Mouse (Mus musculus) testis, adult 2 months (tissue): Measurements from ENCODE around the gene Dnm1. TPM values are rescaled to one million over a fixed set of nuclear protein-coding genes. Genes with fewer than 3 reads are reported as not detected.
"Not testable (repeated sequence)": the region's sequence is repeated elsewhere in the genome, so short reads cannot be mapped to it uniquely, and the experiment has no call there.

ENCODE experiments used
- H3K27ac ChIP-seq: fragments of 200-500 bp; 2 replicates; pipeline ENCODE4 v1.5.1; 2012; ENCODE audit warnings: low read depth, low read length; ENCODE audit not compliant: control insufficient read depth, insufficient read depth
- H3K27me3 ChIP-seq: fragments of 200-500 bp; 2 replicates; pipeline ENCODE4 v1.6.1; 2012; ENCODE audit warnings: mild to moderate bottlenecking, low read length, moderate library complexity; ENCODE audit not compliant: control insufficient read depth, insufficient read depth
- H3K36me3 ChIP-seq: fragments of 200-500 bp; 2 replicates; pipeline ENCODE4 v1.6.1; 2012; ENCODE audit warnings: mild to moderate bottlenecking, low read length; ENCODE audit not compliant: control insufficient read depth, insufficient read depth
- H3K4me1 ChIP-seq: fragments of 200-500 bp; 2 replicates; pipeline ENCODE4 v1.6.1; 2012; ENCODE audit warnings: low read length; ENCODE audit not compliant: control insufficient read depth, insufficient read depth
- H3K4me3 ChIP-seq: fragments of 200-500 bp; 2 replicates; pipeline ENCODE4 v1.5.1; 2012; ENCODE audit warnings: low read depth, mild to moderate bottlenecking, low read length, moderate library complexity, mixed read lengths; ENCODE audit not compliant: control insufficient read depth
- CTCF ChIP-seq: fragments of 200-500 bp; IDR thresholded peaks from 2 replicates; pipeline ENCODE4 v1.5.1; 2012; ENCODE audit warnings: low read depth, mild to moderate bottlenecking, inconsistent platforms, low read length, moderate library complexity; ENCODE audit not compliant: control insufficient read depth, insufficient read depth, insufficient replicate concordance
- POLR2A ChIP-seq: fragments of 200-500 bp; IDR thresholded peaks from 2 replicates; pipeline ENCODE4 v1.6.1; 2012; ENCODE audit warnings: low read depth, mild to moderate bottlenecking, inconsistent platforms, low read length, moderate library complexity; ENCODE audit not compliant: control insufficient read depth
- polyA plus RNA-seq: library from polyadenylated mRNA; depleted of rRNA; stranded (reverse); fragments of >200 nt; gene quantifications from 2 replicates; pipeline ENCODE4 v1.2.3, GENCODE M21; 2012

Dnm1 gene
- polyA plus RNA-seq, 1 experiment = 36.3 TPM

- TF ChIP-seq POLR2A (0 out of 2 replicates have a peak, but pooled peaks have one; percentile 15), CTCF (peak; percentile 61; the same call in 1 of the 2 replicates)
- Histone ChIP-seq H3K36me3 (peaks cover 16% of the 10 kb centered on the region), H3K4me3 (no peak overlapping the region), H3K27me3 (no peaks in the 10 kb centered on the region), H3K27ac (no peak overlapping the region), H3K4me1 (no peaks in the 10 kb centered on the region)
These were observed 48.8 kb downstream of the Dnm1 start for GRCm38 (mm10) chr2:32304145-32304832.

- TF ChIP-seq CTCF (peak; percentile 14; the same call in 1 of the 2 replicates), POLR2A (no peak)
- H3K36me3 ChIP-seq = peaks cover 17% of the 10 kb centered on the region
These were observed 50.2 kb downstream of the Dnm1 start for GRCm38 (mm10) chr2:32302952-32303351.

GRCm38 (mm10) chr2:32299469-32299868 is 53.7 kb downstream of the Dnm1 start:
- Histone ChIP-seq H3K27ac (no peak overlapping the region), H3K36me3 (peaks cover 7% of the 10 kb centered on the region)

More at GRCm38 (mm10) chr2:32302952-32303351, 50.2 kb downstream of the Dnm1 start:
- no peak overlapping the region for H3K4me3 ChIP-seq
- no peak overlapping the region for H3K27ac ChIP-seq
- no peaks in the 10 kb centered on the region for H3K27me3 ChIP-seq
- H3K4me1 ChIP-seq = no peaks in the 10 kb centered on the region

GRCm38 (mm10) chr2:32295842-32296241 is 57.3 kb downstream of the Dnm1 start:
- H3K36me3 ChIP-seq, H3K27ac ChIP-seq, H3K4me3 ChIP-seq: not testable (repeated sequence)

More at GRCm38 (mm10) chr2:32299469-32299868, 53.7 kb downstream of the Dnm1 start:
- no peak overlapping the region for H3K4me3 ChIP-seq
- no peaks in the 10 kb centered on the region for H3K27me3 ChIP-seq
- no peaks in the 10 kb centered on the region; the same call in 1 of the 2 replicates for H3K4me1 ChIP-seq
- TF ChIP-seq CTCF (no peak), POLR2A (no peak)

GRCm38 (mm10) chr2:32295285-32295684 is 57.9 kb downstream of the Dnm1 start:
- Histone ChIP-seq H3K27me3 (no peaks in the 10 kb centered on the region), H3K36me3 (peaks cover 4% of the 10 kb centered on the region), H3K27ac (no peak overlapping the region), H3K4me1 (no peaks in the 10 kb centered on the region; the same call in 1 of the 2 replicates), H3K4me3 (no peak overlapping the region)
- TF ChIP-seq POLR2A (no peak), CTCF (no peak)

More at GRCm38 (mm10) chr2:32295842-32296241, 57.3 kb downstream of the Dnm1 start:
- not testable (repeated sequence) for H3K4me1 ChIP-seq, H3K27me3 ChIP-seq

- Histone ChIP-seq H3K4me1 (peaks cover under 1% of the 10 kb centered on the region), H3K27me3 (no peaks in the 10 kb centered on the region), H3K27ac (no peak overlapping the region), H3K36me3 (peaks cover 3% of the 10 kb centered on the region), H3K4me3 (no peak overlapping the region)
- TF ChIP-seq POLR2A = no peak
These were observed 58.8 kb downstream of the Dnm1 start for GRCm38 (mm10) chr2:32294348-32294747.

GRCm38 (mm10) chr2:32289578-32289977 is 63.6 kb downstream of the Dnm1 start:
- H3K4me1 ChIP-seq = peaks cover 6% of the 10 kb centered on the region
- peak overlapping the region; percentile 100 for H3K27ac ChIP-seq
- H3K36me3 ChIP-seq = peaks cover 9% of the 10 kb centered on the region
- H3K4me3 ChIP-seq = peak overlapping the region; percentile 100
- no peak for TF ChIP-seq POLR2A
- no peak for TF ChIP-seq CTCF
- H3K27me3 ChIP-seq = no peaks in the 10 kb centered on the region
